Mouse (Mus musculus) lung, postnatal 4 days (tissue): ENCODE results near the gene Lrmda.
A peak's percentile ranks its signal among the peaks of the same experiment; 100 is the strongest.

Experiments
- DNase-seq, 2 experiments: peaks; one replicate each; pipeline ENCODE4 v3.0.0; 2021

Lrmda gene

GRCm38 (mm10) chr14:22043420-22043819 is 23.9 kb downstream of the Lrmda start:
- DNase-seq = peak in 1 of 2 experiments; percentile 34

- DNase-seq = no peak
Observed at GRCm38 (mm10) chr14:22046262-22046856, 26.8 kb downstream of the Lrmda start.

- DNase-seq = no peak
Observed at GRCm38 (mm10) chr14:22048068-22048899, 28.8 kb downstream of the Lrmda start.

- no peak for DNase-seq
Observed at GRCm38 (mm10) chr14:22048900-22049199, 29.3 kb downstream of the Lrmda start.

- no peak for DNase-seq
Observed at GRCm38 (mm10) chr14:22049282-22049681, 29.8 kb downstream of the Lrmda start.

- peak; percentile 20 to 52 for DNase-seq
Observed at GRCm38 (mm10) chr14:22051941-22052664, 32.6 kb downstream of the Lrmda start.

GRCm38 (mm10) chr14:22055630-22056029 is 36.1 kb downstream of the Lrmda start:
- peak; percentile 42 to 76 for DNase-seq

- DNase-seq = no peak
Observed at GRCm38 (mm10) chr14:22056246-22056645, 36.7 kb downstream of the Lrmda start.

- DNase-seq = no peak
Observed at GRCm38 (mm10) chr14:22058729-22059128, 39.2 kb downstream of the Lrmda start.

GRCm38 (mm10) chr14:22059348-22059861 is 39.9 kb downstream of the Lrmda start:
- no peak for DNase-seq

GRCm38 (mm10) chr14:22060787-22061186 is 41.3 kb downstream of the Lrmda start:
- DNase-seq = no peak

- DNase-seq = no peak
Observed at GRCm38 (mm10) chr14:22062117-22062855, 42.8 kb downstream of the Lrmda start.

GRCm38 (mm10) chr14:22069169-22069568 is 49.7 kb downstream of the Lrmda start:
- DNase-seq = no peak

- DNase-seq = no peak
Observed at GRCm38 (mm10) chr14:22073385-22073784, 53.9 kb downstream of the Lrmda start.

- DNase-seq = no peak
Observed at GRCm38 (mm10) chr14:22074229-22074628, 54.7 kb downstream of the Lrmda start.

GRCm38 (mm10) chr14:22083931-22084330 is 64.4 kb downstream of the Lrmda start:
- DNase-seq = no peak

- no peak for DNase-seq
Observed at GRCm38 (mm10) chr14:22085411-22085810, 65.9 kb downstream of the Lrmda start.

- DNase-seq = no peak
Observed at GRCm38 (mm10) chr14:22088604-22089003, 69.1 kb downstream of the Lrmda start.

- no peak for DNase-seq
Observed at GRCm38 (mm10) chr14:22089331-22089730, 69.8 kb downstream of the Lrmda start.

- peak; percentile 25 to 50 for DNase-seq
Observed at GRCm38 (mm10) chr14:22089866-22090470, 70.5 kb downstream of the Lrmda start.

- no peak for DNase-seq
Observed at GRCm38 (mm10) chr14:22090778-22091211, 71.3 kb downstream of the Lrmda start.

GRCm38 (mm10) chr14:22091306-22091705 is 71.8 kb downstream of the Lrmda start:
- no peak for DNase-seq
